In the genomic region with DNA sequence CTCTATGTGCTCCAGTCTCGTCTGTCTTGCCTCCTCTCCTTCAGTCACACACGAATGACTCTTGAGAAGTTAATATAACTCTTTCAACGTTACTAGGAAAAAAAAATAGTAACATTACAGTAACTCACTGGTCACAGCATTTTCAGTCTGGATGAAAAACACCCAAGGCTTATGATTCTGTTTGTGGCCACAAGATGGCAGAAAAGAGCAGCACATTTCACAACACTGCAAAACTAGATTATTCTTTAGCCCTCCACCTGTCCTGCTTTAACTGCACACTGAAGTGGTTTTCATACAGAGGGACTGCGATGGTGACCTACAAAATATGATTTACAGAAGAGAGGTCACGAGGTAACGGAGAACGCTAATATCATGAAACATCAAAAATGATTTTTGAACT, we compare ENCODE assay signal across 8 mouse cellular contexts. TPM values are rescaled to one million over a fixed set of nuclear protein-coding genes. Genes with fewer than 3 reads are reported as not detected.
DNase-seq lines count a peak whose midpoint lies in the region.

No protein-coding gene starts in this region.

- intact Hi-C loops in left cerebral cortex, postnatal 36 days (cut with DNase I), result loop anchor here (2.0 to 10.0 kb wide), 6 partner anchors 18 to 1820 kb away; a partner anchor contains a TSS

- peak; percentile 30 for DNase-seq in ovary, postnatal 36 days (ENCODE audit: low spot score)
- DNase-seq in ovary, adult 18-20 months (ENCODE audit: low spot score), result no peak
- peak; percentile 68 to 77 for DNase-seq in cerebellum, postnatal 10 days
- peak; percentile 45 for DNase-seq in frontal cortex, postnatal 25 days (ENCODE audit: low spot score in 2 of 2)
- peak; percentile 73 for DNase-seq in hindlimb bud, embryonic 11.5 days (ENCODE audit: extremely low spot score, low read depth, low spot score)
- DNase-seq in left cerebral cortex, postnatal 36 days (ENCODE audit: low spot score in 2 of 2), result peak; percentile 44 to 59
- peak; percentile 80 for DNase-seq in mesoderm, embryonic 11.5 days (ENCODE audit: low read depth, low spot score)
- peak; percentile 68 to 79 for DNase-seq in spleen, postnatal 10 days (ENCODE audit: low spot score in 2 of 2)

RNA-seq across cellular contexts. Expression of a gene that starts 1.2 kb away (rescaled TPM):
- 10 to 100 TPM; 25.8 to 35.2 TPM for total RNA-seq in left cerebral cortex, postnatal 36 days (2021)

RNA-seq across cellular contexts. Expression of a gene that starts 1.5 kb away (rescaled TPM):
- total RNA-seq in left cerebral cortex, postnatal 36 days (2021), result 10 to 100 TPM; 26.5 to 66.3 TPM

RNA-seq across cellular contexts. Expression of a gene that starts 2.7 kb away (rescaled TPM):
- 10 to 100 TPM; 73.2 to 76.4 TPM for total RNA-seq in left cerebral cortex, postnatal 36 days (2021)

RNA-seq across cellular contexts. Expression of a gene that starts 7.1 kb away (rescaled TPM):
- 1 to 10 TPM; 4.0 to 5.5 TPM for total RNA-seq in left cerebral cortex, postnatal 36 days (2021)

RNA-seq across cellular contexts. Expression of a gene that starts 16.8 kb away (rescaled TPM):
- not detected for total RNA-seq in left cerebral cortex, postnatal 36 days (2021)
